ENCODE assay signal across 9 mouse cellular contexts in the genomic region with DNA sequence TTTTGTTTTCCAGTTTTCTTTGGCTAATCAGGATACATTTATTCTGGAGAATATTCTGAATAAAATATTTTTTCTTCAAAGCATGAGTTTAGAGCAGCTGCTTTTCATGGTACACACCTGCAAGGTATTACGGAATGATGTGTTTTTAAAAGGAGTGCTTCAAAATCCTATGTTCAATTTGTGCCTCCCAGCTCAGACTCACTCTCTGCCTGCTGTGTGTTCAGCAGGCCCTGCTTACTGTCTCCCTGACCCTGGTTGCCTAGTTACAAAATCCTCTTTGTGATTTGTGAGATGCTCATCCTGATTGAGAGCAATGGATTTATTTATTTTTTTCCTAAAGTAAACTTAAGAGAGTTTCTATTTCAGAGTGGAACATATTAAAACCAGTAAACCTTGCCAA.
DNase-seq lines count a peak whose midpoint lies in the region; ATAC-seq and TF ChIP-seq lines count a peak whose summit lies in the region.
"Had no signal": no experiment of that assay in that cellular context is flagged by ENCODE, and none has a peak within 500 bp of the region (broad histone marks: within the 10 kb centered on the region; RNA-seq: fewer than 3 reads in every experiment).

No protein-coding gene starts in this region.

- no peaks in the 10 kb centered on the region for H3K36me3 ChIP-seq in liver, adult 2 months (ENCODE audit: control insufficient read depth, insufficient read depth, low read length)
- no peaks in the 10 kb centered on the region for H3K36me3 ChIP-seq in liver, postnatal 0 days (replicated peaks; ENCODE audit: insufficient read depth, low read length)
- H3K36me3 ChIP-seq in embryonic facial prominence, embryonic 12.5 days: no peaks in the 10 kb centered on the region
- H3K36me3 ChIP-seq in heart, embryonic 13.5 days: no peaks in the 10 kb centered on the region
- no peaks in the 10 kb centered on the region for H3K36me3 ChIP-seq in midbrain, postnatal 0 days (ENCODE audit: insufficient read depth, low read length)
- H3K36me3 ChIP-seq: G1E; liver, embryonic 12.5 days had no signal

- no peaks in the 10 kb centered on the region for H3K4me1 ChIP-seq in liver, adult 2 months (ENCODE audit: control insufficient read depth, insufficient read depth, low read length)
- no peaks in the 10 kb centered on the region for H3K4me1 ChIP-seq in liver, postnatal 0 days (ENCODE audit: insufficient read depth)
- H3K4me1 ChIP-seq in embryonic facial prominence, embryonic 12.5 days: peaks cover 10% of the 10 kb centered on the region; the same call in 1 of the 2 replicates
- H3K4me1 ChIP-seq in heart, embryonic 13.5 days: 0 out of 2 replicates have a peak, but pooled peaks cover 5% of the 10 kb centered on the region
- no peaks in the 10 kb centered on the region for H3K4me1 ChIP-seq in midbrain, postnatal 0 days (ENCODE audit: insufficient read depth, low read length)
- H3K4me1 ChIP-seq: liver, embryonic 12.5 days had no signal

- TF ChIP-seq CTCF in liver, adult 2 months (IDR thresholded peaks at IDR 0.05; ENCODE audit: low read depth, low read length): no peak
- TF ChIP-seq CTCF in liver, postnatal 0 days (IDR thresholded peaks at IDR 0.05; ENCODE audit: low read depth): no peak
- TF ChIP-seq CTCF in midbrain, postnatal 0 days (IDR thresholded peaks at IDR 0.05): no peak

- H3K4me3 ChIP-seq in liver, adult 2 months (ENCODE audit: insufficient read depth, low read depth, low read length): no peak overlapping the region
- H3K4me3 ChIP-seq in liver, postnatal 0 days (ENCODE audit: low read depth, low read length): no peak overlapping the region
- H3K4me3 ChIP-seq in embryonic facial prominence, embryonic 12.5 days: no peak overlapping the region
- H3K4me3 ChIP-seq in heart, embryonic 13.5 days: no peak overlapping the region
- H3K4me3 ChIP-seq in midbrain, postnatal 0 days (ENCODE audit: low read depth, low read length): no peak overlapping the region
- H3K4me3 ChIP-seq: liver, embryonic 12.5 days had no signal

- ATAC-seq in liver, postnatal 0 days: no peak
- ATAC-seq in embryonic facial prominence, embryonic 12.5 days (ENCODE audit: insufficient number of reproducible peaks, insufficient read depth, low FRiP score, low TSS enrichment): no peak
- ATAC-seq in heart, embryonic 13.5 days (ENCODE audit: extremely low read depth, insufficient number of reproducible peaks, low FRiP score, low TSS enrichment): no peak
- ATAC-seq in midbrain, postnatal 0 days (ENCODE audit: low FRiP score): no peak
- ATAC-seq: liver, embryonic 12.5 days had no signal

- H3K9me3 ChIP-seq in liver, postnatal 0 days (ENCODE audit: low read length): no peaks in the 10 kb centered on the region; the same call in 1 of the 2 replicates
- no peaks in the 10 kb centered on the region for H3K9me3 ChIP-seq in embryonic facial prominence, embryonic 12.5 days
- H3K9me3 ChIP-seq in heart, embryonic 13.5 days: no peaks in the 10 kb centered on the region
- no peaks in the 10 kb centered on the region for H3K9me3 ChIP-seq in midbrain, postnatal 0 days (ENCODE audit: low read length)
- H3K9me3 ChIP-seq: liver, embryonic 12.5 days had no signal

- no peak overlapping the region for H3K4me2 ChIP-seq in liver, postnatal 0 days (ENCODE audit: low read depth, low read length)
- H3K4me2 ChIP-seq in embryonic facial prominence, embryonic 12.5 days (replicated peaks): no peak overlapping the region
- H3K4me2 ChIP-seq in heart, embryonic 13.5 days: no peak overlapping the region
- H3K4me2 ChIP-seq in midbrain, postnatal 0 days (ENCODE audit: low read depth, low read length, poor library complexity, severe bottlenecking): no peak overlapping the region
- H3K4me2 ChIP-seq: liver, embryonic 12.5 days had no signal

- no peaks in the 10 kb centered on the region for H3K79me2 ChIP-seq in liver, adult 2 months (ENCODE audit: control insufficient read depth, insufficient read depth, low read length)

- no peak overlapping the region for H3K9ac ChIP-seq in liver, adult 2 months (ENCODE audit: low read depth, low read length)
- no peak overlapping the region for H3K9ac ChIP-seq in liver, postnatal 0 days (replicated peaks)
- H3K9ac ChIP-seq in embryonic facial prominence, embryonic 12.5 days: no peak overlapping the region
- H3K9ac ChIP-seq in heart, embryonic 13.5 days: no peak overlapping the region
- H3K9ac ChIP-seq in midbrain, postnatal 0 days (replicated peaks; ENCODE audit: low read length, poor library complexity, severe bottlenecking): no peak overlapping the region
- H3K9ac ChIP-seq: liver, embryonic 12.5 days had no signal

- no peaks in the 10 kb centered on the region for H3K27me3 ChIP-seq in liver, adult 2 months (ENCODE audit: control insufficient read depth, insufficient read depth, low read length)
- H3K27me3 ChIP-seq in liver, postnatal 0 days (ENCODE audit: insufficient read depth, low read length): no peaks in the 10 kb centered on the region
- no peaks in the 10 kb centered on the region for H3K27me3 ChIP-seq in embryonic facial prominence, embryonic 12.5 days
- H3K27me3 ChIP-seq in heart, embryonic 13.5 days (replicated peaks): no peaks in the 10 kb centered on the region
- H3K27me3 ChIP-seq in midbrain, postnatal 0 days (ENCODE audit: insufficient read depth, low read length): no peaks in the 10 kb centered on the region
- H3K27me3 ChIP-seq: liver, embryonic 12.5 days had no signal

- peak; percentile 25 for DNase-seq in liver, adult 2 months (ENCODE audit: extremely low read depth, low read depth, low spot score)
- no peak for DNase-seq in liver, postnatal 0 days
- DNase-seq in midbrain, postnatal 0 days (ENCODE audit: low spot score): peak; percentile 3
- DNase-seq in adrenal gland, adult 2 months: no peak
- DNase-seq in thymus, postnatal 14 days: no peak

- no peak for TF ChIP-seq EP300 in liver, postnatal 0 days (IDR thresholded peaks at IDR 0.05; ENCODE audit: low read depth)

- 85% methylated on average over 1 of the region's 1 CpGs for WGBS in liver, adult 2 months
- WGBS in liver, postnatal 0 days (ENCODE audit: insufficient replicate concordance): 77% methylated on average over 1 of the region's 1 CpGs
- 36% methylated on average over 1 of the region's 1 CpGs for WGBS in embryonic facial prominence, embryonic 12.5 days
- 67% methylated on average over 1 of the region's 1 CpGs for WGBS in heart, embryonic 13.5 days
- 25% methylated on average over 1 of the region's 1 CpGs for WGBS in midbrain, postnatal 0 days

- no peak overlapping the region for H3K27ac ChIP-seq in liver, adult 2 months (replicated peaks; ENCODE audit: insufficient read depth, low read depth, low read length)
- H3K27ac ChIP-seq in liver, postnatal 0 days (ENCODE audit: low read depth): no peak overlapping the region
- H3K27ac ChIP-seq in embryonic facial prominence, embryonic 12.5 days: peak overlapping the region; percentile 74
- H3K27ac ChIP-seq in heart, embryonic 13.5 days (replicated peaks): peak overlapping the region; percentile 80
- no peak overlapping the region for H3K27ac ChIP-seq in midbrain, postnatal 0 days (ENCODE audit: low read depth, low read length)
- H3K27ac ChIP-seq: liver, embryonic 12.5 days had no signal

- no peak for TF ChIP-seq POLR2A in liver, adult 2 months (IDR thresholded peaks at IDR 0.05; ENCODE audit: extremely low read depth, insufficient read depth, low read length)

Comparison
In these comparisons a context has a peak if more than half of its experiments do, and no peak if none do; other contexts are left out.
1. DNase-seq: peak in liver, adult 2 months (single experiment) and midbrain, postnatal 0 days (single experiment); none in liver, postnatal 0 days (single experiment), adrenal gland, adult 2 months (single experiment) and thymus, postnatal 14 days (single experiment).
2. H3K27ac ChIP-seq: peak in embryonic facial prominence, embryonic 12.5 days (single experiment) and heart, embryonic 13.5 days (single experiment); none in liver, adult 2 months (single experiment), liver, postnatal 0 days (single experiment) and midbrain, postnatal 0 days (single experiment).